Comparison of ENCODE assay signal across 10 mouse cellular contexts in the genomic region with DNA sequence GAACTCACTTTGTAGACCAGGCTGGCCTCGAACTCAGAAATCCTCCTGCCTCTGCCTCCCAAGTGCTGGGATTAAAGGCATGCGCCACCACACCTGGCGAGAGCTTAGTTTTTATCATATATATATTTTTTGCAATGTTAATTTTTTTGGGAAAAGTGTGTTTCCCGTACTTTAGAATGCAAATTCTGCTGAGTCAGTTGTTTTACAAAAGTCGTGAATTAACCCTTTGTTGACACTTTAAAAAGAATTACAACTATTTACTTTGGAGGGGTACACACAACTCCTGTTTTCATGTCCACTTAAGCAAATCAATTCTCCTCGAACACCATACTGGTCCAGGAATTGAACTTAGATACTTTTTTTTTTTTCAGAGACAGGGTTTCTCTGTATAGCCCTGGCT. TPM values are rescaled to one million over a fixed set of nuclear protein-coding genes. Genes with fewer than 3 reads are reported as not detected.
DNase-seq lines count a peak whose midpoint lies in the region; ATAC-seq and TF ChIP-seq lines count a peak whose summit lies in the region.
"Had no signal": no experiment of that assay in that cellular context is flagged by ENCODE, and none has a peak within 500 bp of the region (broad histone marks: within the 10 kb centered on the region; RNA-seq: fewer than 3 reads in every experiment).

No protein-coding gene starts in this region.

- peak overlapping the region; percentile 93 for H3K4me3 ChIP-seq in lung, embryonic 14.5 days (ENCODE audit: low read depth, low read length)
- peak overlapping the region; percentile 85 for H3K4me3 ChIP-seq in embryonic facial prominence, embryonic 15.5 days (replicated peaks)
- H3K4me3 ChIP-seq in limb, embryonic 11.5 days (ENCODE audit: low read depth, low read length), result peak overlapping the region; percentile 80
- peak overlapping the region; percentile 96 for H3K4me3 ChIP-seq in neural tube, embryonic 15.5 days (replicated peaks)

- peak overlapping the region; percentile 98 for H3K9ac ChIP-seq in lung, embryonic 14.5 days
- no peak overlapping the region for H3K9ac ChIP-seq in embryonic facial prominence, embryonic 15.5 days
- H3K9ac ChIP-seq in limb, embryonic 11.5 days (ENCODE audit: low read length), result peak overlapping the region; percentile 98; the same call in 1 of the 2 replicates
- peak overlapping the region; percentile 93; the same call in 1 of the 2 replicates for H3K9ac ChIP-seq in neural tube, embryonic 15.5 days (replicated peaks)

- no peaks in the 10 kb centered on the region for H3K9me3 ChIP-seq in lung, embryonic 14.5 days (ENCODE audit: low read depth, low read length)
- H3K9me3 ChIP-seq in embryonic facial prominence, embryonic 15.5 days (replicated peaks), result no peaks in the 10 kb centered on the region
- no peaks in the 10 kb centered on the region for H3K9me3 ChIP-seq in limb, embryonic 11.5 days (ENCODE audit: control insufficient read depth, low read length)
- H3K9me3 ChIP-seq in neural tube, embryonic 15.5 days (replicated peaks), result no peaks in the 10 kb centered on the region

- peak overlapping the region; percentile 68 for H3K4me2 ChIP-seq in lung, embryonic 14.5 days
- peak overlapping the region; percentile 56 for H3K4me2 ChIP-seq in embryonic facial prominence, embryonic 15.5 days (replicated peaks)
- H3K4me2 ChIP-seq in limb, embryonic 11.5 days (ENCODE audit: low read depth, severe bottlenecking), result peak overlapping the region; percentile 59
- H3K4me2 ChIP-seq in neural tube, embryonic 15.5 days, result peak overlapping the region; percentile 63

- H3K27me3 ChIP-seq in lung, embryonic 14.5 days (ENCODE audit: insufficient read depth, low read length), result no peaks in the 10 kb centered on the region
- no peaks in the 10 kb centered on the region for H3K27me3 ChIP-seq in embryonic facial prominence, embryonic 15.5 days
- no peaks in the 10 kb centered on the region for H3K27me3 ChIP-seq in limb, embryonic 11.5 days (ENCODE audit: control insufficient read depth, insufficient read depth, low read length)
- H3K27me3 ChIP-seq in neural tube, embryonic 15.5 days (replicated peaks), result no peaks in the 10 kb centered on the region

- DNase-seq in lung, embryonic 14.5 days, result peak; percentile 16
- DNase-seq in lung, postnatal 10 days, result no peak
- DNase-seq in limb, embryonic 11.5 days (ENCODE audit: low spot score), result no peak
- DNase-seq in ovary, postnatal 14 days (ENCODE audit: low spot score), result no peak
- no peak for DNase-seq in embryo, embryonic 10 days (ENCODE audit: low spot score)
- DNase-seq in urinary bladder, postnatal 10 days (ENCODE audit: low spot score), result no peak
- DNase-seq: lung, adult 2 months; thymus, postnatal 25 days had no signal

- H3K36me3 ChIP-seq in lung, embryonic 14.5 days (ENCODE audit: insufficient read depth), result peaks cover 26% of the 10 kb centered on the region
- peaks cover 24% of the 10 kb centered on the region for H3K36me3 ChIP-seq in embryonic facial prominence, embryonic 15.5 days
- H3K36me3 ChIP-seq in limb, embryonic 11.5 days (ENCODE audit: control insufficient read depth, insufficient read depth, low read length), result peaks cover 4% of the 10 kb centered on the region
- H3K36me3 ChIP-seq in neural tube, embryonic 15.5 days, result peaks cover 13% of the 10 kb centered on the region

- H3K27ac ChIP-seq in lung, embryonic 14.5 days (ENCODE audit: low read depth), result no peak overlapping the region
- no peak overlapping the region for H3K27ac ChIP-seq in embryonic facial prominence, embryonic 15.5 days (replicated peaks)
- no peak overlapping the region for H3K27ac ChIP-seq in limb, embryonic 11.5 days (replicated peaks; ENCODE audit: low read depth, low read length)
- H3K27ac ChIP-seq in neural tube, embryonic 15.5 days (replicated peaks), result no peak overlapping the region

- WGBS in lung, embryonic 14.5 days, result 47% methylated on average over 6 of the region's 6 CpGs
- WGBS in embryonic facial prominence, embryonic 15.5 days, result 54% methylated on average over 6 of the region's 6 CpGs
- 64% methylated on average over 6 of the region's 6 CpGs for WGBS in limb, embryonic 11.5 days
- WGBS in neural tube, embryonic 15.5 days, result 65% methylated on average over 6 of the region's 6 CpGs

- ATAC-seq in lung, embryonic 14.5 days (ENCODE audit: insufficient read depth), result no peak
- no peak for ATAC-seq in embryonic facial prominence, embryonic 15.5 days (ENCODE audit: insufficient number of reproducible peaks, low FRiP score, low TSS enrichment, low read depth)
- no peak for ATAC-seq in limb, embryonic 11.5 days (ENCODE audit: insufficient number of reproducible peaks, low FRiP score, low TSS enrichment, low read depth)
- ATAC-seq in neural tube, embryonic 15.5 days (ENCODE audit: low FRiP score), result no peak

- H3K4me1 ChIP-seq in lung, embryonic 14.5 days (ENCODE audit: insufficient read depth), result peaks cover 5% of the 10 kb centered on the region; the same call in 1 of the 2 replicates
- peaks cover 22% of the 10 kb centered on the region for H3K4me1 ChIP-seq in embryonic facial prominence, embryonic 15.5 days
- no peaks in the 10 kb centered on the region; the same call in 1 of the 2 replicates for H3K4me1 ChIP-seq in limb, embryonic 11.5 days (ENCODE audit: control insufficient read depth, insufficient read depth, low read length)
- H3K4me1 ChIP-seq in neural tube, embryonic 15.5 days, result peaks cover 33% of the 10 kb centered on the region

- TF ChIP-seq CTCF in lung, embryonic 14.5 days (IDR thresholded peaks at IDR 0.05; ENCODE audit: low read depth), result no peak

RNA-seq across cellular contexts. Expression of a gene that starts 15.3 kb away (rescaled TPM):
- polyA plus RNA-seq in lung, embryonic 14.5 days (2014; fragmentation: Nextera tagmentation; extraction: Ambion mirVana), result 124 and 137 TPM in 2 replicates
- polyA plus RNA-seq in embryonic facial prominence, embryonic 15.5 days (2015; fragmentation: Nextera tagmentation; extraction: Ambion mirVana), result 127 and 137 TPM in 2 replicates
- polyA plus RNA-seq in limb, embryonic 11.5 days (2014; fragmentation: Nextera tagmentation; extraction: Ambion mirVana), result 179 and 190 TPM in 2 replicates
- 162 and 163 TPM in 2 replicates for polyA plus RNA-seq in neural tube, embryonic 15.5 days (2015; fragmentation: Nextera tagmentation; extraction: Ambion mirVana)

RNA-seq across cellular contexts. Expression of a gene that starts 15.4 kb away (rescaled TPM):
- 160 TPM in 2 replicates for polyA plus RNA-seq in lung, embryonic 14.5 days (2014; fragmentation: Nextera tagmentation; extraction: Ambion mirVana)
- 113 and 119 TPM in 2 replicates for polyA plus RNA-seq in embryonic facial prominence, embryonic 15.5 days (2015; fragmentation: Nextera tagmentation; extraction: Ambion mirVana)
- 206 and 217 TPM in 2 replicates for polyA plus RNA-seq in limb, embryonic 11.5 days (2014; fragmentation: Nextera tagmentation; extraction: Ambion mirVana)
- 67.0 and 78.6 TPM in 2 replicates for polyA plus RNA-seq in neural tube, embryonic 15.5 days (2015; fragmentation: Nextera tagmentation; extraction: Ambion mirVana)
